Mouse (Mus musculus) adrenal gland, adult (tissue): ENCODE data around the gene Lnpep.
"Not testable (repeated sequence)": the region's sequence is repeated elsewhere in the genome, so short reads cannot be mapped to it uniquely, and the experiment has no call there.

Experiments used
- DNase-seq, 2 experiments: peaks; one replicate each; pipeline ENCODE4 v3.0.0; 2022 to 2023; ENCODE audit warnings: low spot score in 1 of 2; ENCODE audit not compliant: inconsistent age in 2 of 2

Gene Lnpep

GRCm38 (mm10) chr17:17498848-17499247 is 126.0 kb downstream of the Lnpep start:
- no peak for DNase-seq

GRCm38 (mm10) chr17:17496730-17497129 is 128.1 kb downstream of the Lnpep start:
- DNase-seq: peak in 1 of 2 experiments; percentile 16

GRCm38 (mm10) chr17:17496234-17496633 is 128.6 kb downstream of the Lnpep start:
- not testable (repeated sequence) for DNase-seq

GRCm38 (mm10) chr17:17492116-17492515 is 132.7 kb downstream of the Lnpep start:
- peak in 1 of 2 experiments; percentile 26 for DNase-seq

- no peak for DNase-seq
These were observed 133.2 kb downstream of the Lnpep start for GRCm38 (mm10) chr17:17491622-17492001.

- no peak for DNase-seq
These were observed 133.8 kb downstream of the Lnpep start for GRCm38 (mm10) chr17:17490820-17491621.

- no peak for DNase-seq
These were observed 139.1 kb downstream of the Lnpep start for GRCm38 (mm10) chr17:17485789-17486188.
